Mouse (Mus musculus) liver, embryonic 12.5 days (tissue): ENCODE data around the gene Akap13. TPM values are rescaled to one million over a fixed set of nuclear protein-coding genes. Genes with fewer than 3 reads are reported as not detected.
"Not testable (repeated sequence)": the region's sequence is repeated elsewhere in the genome, so short reads cannot be mapped to it uniquely, and the experiment has no call there.

Experiments used
- ATAC-seq: fragments of 200-750 bp; cut with Nextera tagmentation; 2 replicates; pipeline ENCODE4 v1.8.0; 2017; ENCODE audit warnings: moderate number of reproducible peaks, mild to moderate bottlenecking, moderate library complexity
- H3K27ac ChIP-seq: fragments of 300-500 bp; sonication (generic); 2 replicates; pipeline ENCODE4 v1.5.1; 2016; ENCODE audit warnings: mild to moderate bottlenecking
- H3K27me3 ChIP-seq: fragments of 300-500 bp; sonication (generic); replicated peaks from 2 replicates; pipeline ENCODE4 v1.6.1; 2016; ENCODE audit warnings: mild to moderate bottlenecking, moderate library complexity
- H3K36me3 ChIP-seq: fragments of 300-500 bp; sonication (generic); 2 replicates; pipeline ENCODE4 v1.6.1; 2016; ENCODE audit warnings: mild to moderate bottlenecking, moderate library complexity
- H3K4me1 ChIP-seq: fragments of 300-500 bp; sonication (generic); 2 replicates; pipeline ENCODE4 v1.6.1; 2016
- H3K4me2 ChIP-seq: fragments of 300-500 bp; sonication (generic); 2 replicates; pipeline ENCODE4 v1.6.1; 2016; ENCODE audit warnings: mild to moderate bottlenecking, moderate library complexity
- H3K4me3 ChIP-seq: fragments of 300-500 bp; sonication (generic); 2 replicates; pipeline ENCODE4 v1.5.1; 2016; ENCODE audit warnings: mild to moderate bottlenecking, moderate library complexity
- H3K9ac ChIP-seq: fragments of 300-500 bp; sonication (generic); 2 replicates; pipeline ENCODE4 v1.6.1; 2016; ENCODE audit warnings: mild to moderate bottlenecking, moderate library complexity
- H3K9me3 ChIP-seq: fragments of 300-500 bp; sonication (generic); replicated peaks from 2 replicates; pipeline ENCODE4 v1.6.1; 2016; ENCODE audit warnings: mild to moderate bottlenecking, moderate library complexity
- WGBS: fragments of 180-500 bp; shearing (Covaris S2); methylation state at CpG from one replicate; pipeline ENCODE4 v1.1.7; 2016; ENCODE audit not compliant: insufficient replicate concordance; 5-methylcytosine and 5-hydroxymethylcytosine counted together
- polyA plus RNA-seq: library from polyadenylated mRNA; unstranded; fragments of >200 nt; fragmentation: Nextera tagmentation; extraction: Ambion mirVana; gene quantifications from 2 replicates; pipeline ENCODE4 v1.2.1, GENCODE M21; 2016

Akap13 gene
- polyA plus RNA-seq, 1 experiment from 2014 or later: 37.9 TPM

DNA sequence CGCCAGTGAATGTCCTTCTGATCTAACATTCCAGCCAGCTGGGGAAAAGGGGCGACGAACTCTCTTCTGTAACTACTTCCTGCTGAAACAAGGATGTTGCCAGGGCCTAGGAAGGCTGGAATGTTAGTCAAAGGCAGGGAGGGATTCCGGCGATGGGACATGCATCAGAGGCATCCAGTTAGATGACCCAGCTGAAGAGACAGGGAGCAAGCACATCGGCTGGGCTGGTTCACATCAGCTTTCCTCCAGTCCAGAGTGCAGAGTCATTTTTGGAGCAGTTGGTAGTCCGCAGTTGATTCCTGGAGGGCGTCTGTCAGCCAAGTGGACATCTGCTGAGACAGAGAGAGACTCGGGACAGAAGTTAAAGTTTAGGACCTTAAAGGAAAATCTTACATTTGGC lies 314.6 kb downstream of the Akap13 start:
- no peak overlapping the region for H3K27ac ChIP-seq
- no peaks in the 10 kb centered on the region for H3K9me3 ChIP-seq
- H3K4me3 ChIP-seq: no peak overlapping the region
- 89% methylated on average over 9 of the region's 9 CpGs for WGBS
- ATAC-seq: no peak
- no peak overlapping the region for H3K4me2 ChIP-seq
- H3K36me3 ChIP-seq: peaks cover 59% of the 10 kb centered on the region
- no peaks in the 10 kb centered on the region for H3K27me3 ChIP-seq
- peaks cover 14% of the 10 kb centered on the region; the same call in 1 of the 2 replicates for H3K4me1 ChIP-seq
- H3K9ac ChIP-seq: no peak overlapping the region

- H3K4me3 ChIP-seq: not testable (repeated sequence)
- H3K36me3 ChIP-seq: peaks cover 94% of the 10 kb centered on the region
- 69% methylated on average over 18 of the region's 18 CpGs for WGBS
Observed at GRCm38 (mm10) chr7:75774095-75775078, 319.1 kb downstream of the Akap13 start.

DNA sequence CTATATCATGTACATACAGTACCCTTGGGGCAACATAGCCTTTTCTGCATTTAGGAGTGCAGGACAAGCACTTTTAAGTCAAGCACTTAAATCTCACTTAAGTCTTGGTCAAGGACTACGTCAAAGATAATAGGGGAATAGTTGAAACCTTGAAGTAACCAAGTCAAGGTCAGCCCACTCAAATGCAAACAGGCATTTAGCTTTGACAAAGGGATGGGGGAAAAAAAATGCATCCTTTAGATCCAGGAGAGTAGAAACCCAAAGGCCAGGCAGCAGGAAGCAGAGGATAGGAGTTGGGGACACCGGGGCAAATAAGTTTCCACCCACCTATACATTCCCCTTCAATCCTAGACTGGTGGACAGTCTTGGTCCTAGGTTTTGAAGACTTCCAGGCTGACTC lies 322.7 kb downstream of the Akap13 start:
- Histone ChIP-seq H3K27me3 (no peaks in the 10 kb centered on the region), H3K4me3 (no peak overlapping the region), H3K4me2 (no peak overlapping the region), H3K9ac (no peak overlapping the region), H3K9me3 (no peaks in the 10 kb centered on the region), H3K36me3 (peaks cover 71% of the 10 kb centered on the region), H3K4me1 (peaks cover 48% of the 10 kb centered on the region), H3K27ac (no peak overlapping the region)
- WGBS: 93% methylated on average over 2 of the region's 2 CpGs
- no peak for ATAC-seq

More at GRCm38 (mm10) chr7:75774095-75775078, 319.1 kb downstream of the Akap13 start:
- not testable (repeated sequence) for H3K27ac ChIP-seq, ATAC-seq, H3K27me3 ChIP-seq, H3K9ac ChIP-seq, H3K9me3 ChIP-seq, H3K4me2 ChIP-seq
- H3K4me1 ChIP-seq: peaks cover 19% of the 10 kb centered on the region; the same call in 1 of the 2 replicates

- H3K9me3 ChIP-seq: no peaks in the 10 kb centered on the region
- 0 out of 2 replicates have a peak, but pooled peaks cover 9% of the 10 kb centered on the region for H3K27me3 ChIP-seq
- H3K4me2 ChIP-seq: peak overlapping the region; percentile 80
- peak overlapping the region; percentile 79 for H3K4me3 ChIP-seq
- ATAC-seq: no peak
- H3K9ac ChIP-seq: peak overlapping the region; percentile 83
- WGBS: 21% methylated on average over 2 of the region's 5 CpGs
- H3K36me3 ChIP-seq: peaks cover 48% of the 10 kb centered on the region
- peak overlapping the region; percentile 74 for H3K27ac ChIP-seq
- H3K4me1 ChIP-seq: peaks cover 39% of the 10 kb centered on the region
Observed at GRCm38 (mm10) chr7:75780812-75781211, 325.5 kb downstream of the Akap13 start.

GRCm38 (mm10) chr7:75781298-75781947 lies 326.1 kb downstream of the Akap13 start:
- peak overlapping the region; percentile 80 for H3K4me2 ChIP-seq
- peak overlapping the region; percentile 74 for H3K27ac ChIP-seq
- no peaks in the 10 kb centered on the region for H3K9me3 ChIP-seq

DNA sequence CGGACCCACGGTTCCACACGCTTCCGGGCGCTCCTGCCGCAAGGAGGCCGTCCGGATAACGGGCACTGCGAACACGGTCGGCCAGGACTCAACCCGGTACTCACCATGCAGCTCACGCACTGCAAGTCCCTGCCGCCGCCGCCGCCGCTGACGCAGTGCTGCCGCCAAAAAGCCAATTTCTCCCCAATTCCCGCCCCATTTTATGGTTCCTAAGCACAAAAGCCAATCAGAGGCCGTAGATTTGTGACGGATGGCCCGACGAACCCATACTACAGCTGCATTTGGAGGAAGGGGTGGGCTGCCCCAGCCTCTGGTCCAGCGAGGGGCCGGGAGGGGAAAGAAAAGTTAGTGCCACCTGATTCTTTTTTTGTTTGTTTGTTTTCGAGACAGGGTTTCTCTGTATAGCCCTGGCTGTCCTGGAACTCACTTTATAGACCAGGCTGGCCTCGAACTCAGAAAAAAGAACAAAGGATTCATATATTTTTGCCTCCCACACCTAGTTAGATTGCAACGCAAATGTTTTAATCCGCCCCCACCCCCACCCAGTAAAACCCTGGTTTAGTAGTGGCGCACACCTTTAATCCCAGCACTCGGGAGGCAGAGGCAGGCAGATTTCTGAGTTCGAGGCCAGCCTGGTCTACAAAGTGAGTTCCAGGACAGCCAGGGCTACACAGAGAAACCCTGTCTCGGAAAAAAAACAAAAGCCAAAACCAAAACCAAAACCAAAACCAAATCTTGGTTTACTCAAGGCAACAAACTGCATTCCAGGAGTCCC lies 326.8 kb downstream of the Akap13 start:
- no peaks in the 10 kb centered on the region for H3K9me3 ChIP-seq
- 4% methylated on average over 36 of the region's 36 CpGs for WGBS
- peak overlapping the region; percentile 74 for H3K27ac ChIP-seq
- H3K36me3 ChIP-seq: peaks cover 35% of the 10 kb centered on the region
- peak overlapping the region; percentile 83 for H3K9ac ChIP-seq
- H3K4me2 ChIP-seq: peak overlapping the region; percentile 80
- 0 out of 2 replicates have a peak, but pooled peaks cover 9% of the 10 kb centered on the region for H3K27me3 ChIP-seq
- ATAC-seq: peak; percentile 95
- peaks cover 45% of the 10 kb centered on the region for H3K4me1 ChIP-seq
- H3K4me3 ChIP-seq: peak overlapping the region; percentile 79

More at GRCm38 (mm10) chr7:75781298-75781947, 326.1 kb downstream of the Akap13 start:
- Histone ChIP-seq H3K9ac (peak overlapping the region; percentile 83), H3K27me3 (0 out of 2 replicates have a peak, but pooled peaks cover 9% of the 10 kb centered on the region), H3K36me3 (peaks cover 42% of the 10 kb centered on the region), H3K4me1 (peaks cover 39% of the 10 kb centered on the region), H3K4me3 (peak overlapping the region; percentile 79)
- WGBS: 2% methylated on average over 13 of the region's 13 CpGs
- ATAC-seq: peak; percentile 48

- Histone ChIP-seq H3K4me1 (peaks cover 51% of the 10 kb centered on the region), H3K27ac (no peak overlapping the region), H3K27me3 (0 out of 2 replicates have a peak, but pooled peaks cover 9% of the 10 kb centered on the region), H3K4me2 (peak overlapping the region; percentile 80), H3K9ac (peak overlapping the region; percentile 83), H3K4me3 (peak overlapping the region; percentile 79), H3K9me3 (no peaks in the 10 kb centered on the region), H3K36me3 (peaks cover 30% of the 10 kb centered on the region)
- 56% methylated on average over 3 of the region's 3 CpGs for WGBS
- no peak for ATAC-seq
Observed at GRCm38 (mm10) chr7:75782723-75783011, 327.3 kb downstream of the Akap13 start.

- Histone ChIP-seq H3K36me3 (no peaks in the 10 kb centered on the region; the same call in 1 of the 2 replicates), H3K9ac (no peak overlapping the region), H3K27me3 (0 out of 2 replicates have a peak, but pooled peaks cover 9% of the 10 kb centered on the region), H3K4me1 (peaks cover 46% of the 10 kb centered on the region), H3K9me3 (no peaks in the 10 kb centered on the region), H3K4me3 (no peak overlapping the region), H3K4me2 (no peak overlapping the region), H3K27ac (no peak overlapping the region)
- WGBS: 81% methylated on average over 14 of the region's 14 CpGs
- ATAC-seq: no peak
Observed at GRCm38 (mm10) chr7:75785388-75786328, 330.3 kb downstream of the Akap13 start.

DNA sequence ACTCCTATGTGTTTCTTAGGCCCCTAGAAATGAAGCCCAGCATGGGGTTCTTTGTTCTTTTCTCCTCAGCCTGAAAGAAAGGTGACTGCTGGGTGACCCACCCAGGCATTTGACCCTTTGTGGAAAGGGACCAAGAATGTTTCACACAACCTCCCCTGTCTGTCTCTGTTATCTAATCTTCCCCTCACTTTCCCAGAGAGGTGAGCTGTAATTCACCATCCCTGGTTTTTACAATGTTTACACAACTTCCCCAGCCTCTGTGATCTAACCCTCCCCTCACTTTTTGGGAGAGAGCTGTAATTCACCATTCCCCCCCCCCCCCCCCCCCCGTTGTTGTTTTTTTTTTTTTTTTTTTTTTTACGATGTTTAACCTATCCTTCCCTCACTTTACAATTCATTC lies 331.5 kb downstream of the Akap13 start:
- Histone ChIP-seq H3K27me3 (0 out of 2 replicates have a peak, but pooled peaks cover 9% of the 10 kb centered on the region), H3K9ac (no peak overlapping the region), H3K4me2 (no peak overlapping the region), H3K9me3 (no peaks in the 10 kb centered on the region), H3K36me3 (no peaks in the 10 kb centered on the region), H3K4me1 (peaks cover 43% of the 10 kb centered on the region), H3K27ac (no peak overlapping the region), H3K4me3 (no peak overlapping the region)
- ATAC-seq: no peak
- WGBS: 38% methylated on average over 2 of the region's 2 CpGs

DNA sequence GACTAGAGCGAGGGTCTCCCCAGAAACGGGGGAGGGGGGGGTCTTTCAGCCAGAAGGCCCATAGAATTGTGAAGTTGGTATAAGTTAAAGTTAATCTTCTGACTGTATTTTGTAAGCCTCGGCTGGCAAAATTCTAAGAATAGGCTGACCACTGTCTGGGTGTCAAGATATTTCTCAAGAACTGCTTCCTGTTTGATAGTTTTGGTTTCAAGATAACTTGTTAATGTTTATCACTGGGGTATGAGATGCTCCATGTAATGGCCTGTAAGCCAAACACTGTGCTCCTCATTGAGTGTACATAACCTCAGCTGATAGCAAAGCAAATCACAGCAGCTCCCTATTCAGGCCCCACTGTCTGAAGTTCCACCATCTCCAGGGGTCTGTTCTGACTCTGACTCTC lies 332.0 kb downstream of the Akap13 start:
- Histone ChIP-seq H3K9ac (no peak overlapping the region), H3K4me3 (no peak overlapping the region), H3K36me3 (no peaks in the 10 kb centered on the region), H3K27me3 (0 out of 2 replicates have a peak, but pooled peaks cover 9% of the 10 kb centered on the region), H3K27ac (no peak overlapping the region), H3K4me1 (peaks cover 41% of the 10 kb centered on the region), H3K4me2 (peak overlapping the region; percentile 20; the same call in 1 of the 2 replicates), H3K9me3 (no peaks in the 10 kb centered on the region)
- no peak for ATAC-seq
- 16% methylated on average over 3 of the region's 3 CpGs for WGBS
